Mouse (Mus musculus) brain, embryonic 14.5 days (tissue): ENCODE results near the gene Hist1h2ba.

Experiments
- CTCF ChIP-seq: fragments of 200-500 bp; IDR thresholded peaks from 2 replicates; pipeline ENCODE4 v1.5.1; 2012; ENCODE audit warnings: inconsistent platforms, mild to moderate bottlenecking, moderate library complexity, borderline replicate concordance; ENCODE audit not compliant: insufficient read depth, insufficient read length; ENCODE audit errors: extremely low read depth
- POLR2A ChIP-seq: fragments of 200-500 bp; IDR thresholded peaks from 2 replicates; pipeline ENCODE4 v1.6.1; 2012; ENCODE audit warnings: mild to moderate bottlenecking, inconsistent platforms, borderline replicate concordance; ENCODE audit not compliant: poor library complexity, insufficient read depth, insufficient read length, severe bottlenecking; ENCODE audit errors: extremely low read depth

- TF ChIP-seq POLR2A (no peak), CTCF (no peak)
These were observed 40.7 kb downstream of the Hist1h2ba start for GRCm38 (mm10) chr13:23893269-23893593.
